Mouse (Mus musculus): ENCODE results near the gene Cd2.

The Cd2 gene

GRCm38 (mm10) chr3:101292611-101293010, 4.9 kb upstream of the Cd2 start:
- DNase-seq, result no peak

DNA sequence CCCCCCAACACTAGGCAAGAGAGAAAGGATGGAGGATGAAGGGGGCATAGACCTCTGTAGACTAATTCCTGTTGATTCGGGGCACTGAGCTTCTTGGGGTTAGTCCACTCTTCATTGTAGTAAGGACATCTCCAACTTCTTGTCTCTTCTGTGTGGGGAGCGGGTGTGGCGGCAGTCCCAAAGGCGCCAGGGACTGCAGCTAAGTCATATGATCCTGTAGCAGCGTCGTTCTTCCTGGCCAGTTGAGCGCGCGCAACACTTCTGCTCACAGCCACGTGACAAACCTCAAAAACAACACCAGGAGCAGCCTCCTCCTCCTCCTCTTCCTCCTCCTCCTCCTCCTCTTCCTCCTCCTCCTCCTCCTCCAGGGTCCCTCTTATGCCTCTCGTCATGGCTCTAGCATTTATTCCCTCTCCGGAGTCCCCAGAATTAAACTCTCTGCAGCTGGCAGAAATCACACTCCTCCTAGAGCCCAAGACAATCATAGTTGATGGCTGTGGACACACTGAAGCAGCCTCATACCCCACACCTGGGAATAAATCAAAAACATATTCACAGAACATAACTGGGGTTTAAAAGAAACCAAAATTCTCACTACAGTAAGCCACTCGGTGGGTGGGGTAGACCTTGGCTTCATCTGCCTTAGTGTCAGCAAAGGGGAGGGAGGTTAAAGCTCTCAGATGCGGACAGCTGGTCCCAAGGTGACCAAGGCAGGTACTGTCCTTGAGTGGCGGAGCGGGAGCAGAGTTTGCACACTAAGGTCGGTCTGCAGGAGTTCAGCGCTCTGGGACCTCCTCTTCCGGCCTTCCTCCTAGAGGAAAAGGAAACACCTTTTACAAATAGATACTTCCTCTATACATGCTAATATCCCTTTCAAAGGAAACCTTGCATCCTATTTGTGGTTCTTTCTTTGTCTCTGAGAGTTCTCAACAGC, 3.1 kb upstream of the Cd2 start:
- DNase-seq, result no peak

- no peak for DNase-seq
Observed at GRCm38 (mm10) chr3:101290036-101290435, 2.3 kb upstream of the Cd2 start.

DNA sequence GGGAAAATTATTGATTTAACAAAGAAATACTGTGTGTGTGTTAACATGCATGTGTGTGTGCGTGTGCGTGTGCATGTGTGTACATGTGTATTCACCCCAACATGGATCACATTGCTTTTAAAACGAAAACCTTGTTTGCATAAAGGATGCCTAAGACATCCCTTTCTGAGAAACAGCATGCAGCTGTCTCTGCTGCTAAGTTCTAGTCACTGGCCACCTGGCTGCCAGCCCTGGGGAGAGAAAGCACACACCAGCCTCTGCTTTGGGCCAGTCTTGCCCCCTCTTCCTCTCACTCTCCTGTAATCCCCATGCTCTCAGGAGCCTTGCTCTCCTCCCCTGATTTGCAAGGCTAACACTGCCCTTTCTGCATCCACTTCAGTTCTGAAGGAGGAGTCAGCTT, 1.7 kb upstream of the Cd2 start:
- DNase-seq, result no peak

DNA sequence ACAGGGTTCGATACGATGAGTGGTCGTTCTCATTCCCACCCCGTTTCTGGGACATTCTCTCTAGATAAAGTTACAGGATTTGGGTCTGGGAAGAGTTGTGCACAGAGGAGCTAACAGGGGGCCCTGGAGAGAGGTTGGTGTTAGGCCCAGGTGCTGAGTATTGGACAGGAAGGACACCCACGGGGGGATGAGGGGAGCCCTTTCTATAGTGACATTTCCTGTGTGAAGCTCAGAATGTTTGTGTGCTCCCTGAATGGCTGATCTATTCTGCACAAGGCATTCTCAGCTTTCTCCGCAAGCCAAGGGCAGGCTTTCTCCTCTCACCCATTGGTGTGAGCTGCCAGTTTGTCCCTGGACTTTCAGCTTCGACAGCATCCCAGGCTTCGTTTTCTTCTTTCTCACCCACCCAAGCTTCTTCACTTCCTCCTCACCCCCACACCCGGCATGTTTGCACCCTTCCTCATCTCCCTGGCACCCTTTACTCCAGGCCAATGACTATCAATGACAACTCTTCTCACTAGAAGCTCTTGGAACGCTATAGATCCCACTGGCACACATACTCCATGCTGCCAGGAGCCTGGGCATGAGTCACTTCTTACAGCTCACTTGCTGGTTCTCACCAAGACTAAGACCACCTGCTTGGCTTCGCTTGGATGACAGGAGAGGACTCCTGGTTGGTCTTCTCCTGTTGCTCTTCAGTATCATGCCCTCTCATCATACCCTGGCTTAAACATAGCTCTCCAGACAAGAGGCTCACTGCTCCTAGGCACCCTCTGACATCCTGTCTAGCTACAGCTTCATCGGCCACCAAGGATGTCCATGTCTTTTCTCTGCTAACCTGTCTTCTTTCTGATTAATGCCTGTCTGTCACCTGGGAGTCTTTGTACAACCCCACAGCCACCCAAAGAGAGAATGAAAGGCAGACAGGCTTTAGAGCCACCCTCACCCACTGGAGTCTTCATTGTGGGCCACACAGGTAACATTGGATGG, 1.1 kb downstream of the Cd2 start:
- DNase-seq, result no peak

DNA sequence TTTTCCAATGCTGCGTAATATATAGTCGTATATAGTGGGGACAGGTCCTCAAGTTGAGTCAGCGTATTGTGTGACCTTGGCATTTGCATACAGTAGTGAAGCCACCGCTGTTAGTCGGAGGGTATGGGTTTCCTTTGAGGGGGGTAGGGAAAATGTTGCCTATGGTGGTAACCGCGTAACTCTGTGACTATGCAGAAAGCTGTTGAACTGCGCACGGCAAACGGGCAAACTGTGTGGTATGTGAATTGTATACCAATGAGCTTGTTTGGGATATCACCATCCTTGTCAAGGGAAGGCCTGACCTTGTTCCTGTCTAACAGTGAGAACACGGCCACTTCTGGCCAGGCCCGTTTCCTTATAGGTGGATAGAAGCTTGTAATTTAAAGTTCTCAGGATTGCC, 1.9 kb downstream of the Cd2 start:
- DNase-seq, result no peak

GRCm38 (mm10) chr3:101285021-101285615, 2.6 kb downstream of the Cd2 start:
- no peak for DNase-seq

- no peak for DNase-seq
Observed at GRCm38 (mm10) chr3:101283869-101284706, 3.7 kb downstream of the Cd2 start.

DNA sequence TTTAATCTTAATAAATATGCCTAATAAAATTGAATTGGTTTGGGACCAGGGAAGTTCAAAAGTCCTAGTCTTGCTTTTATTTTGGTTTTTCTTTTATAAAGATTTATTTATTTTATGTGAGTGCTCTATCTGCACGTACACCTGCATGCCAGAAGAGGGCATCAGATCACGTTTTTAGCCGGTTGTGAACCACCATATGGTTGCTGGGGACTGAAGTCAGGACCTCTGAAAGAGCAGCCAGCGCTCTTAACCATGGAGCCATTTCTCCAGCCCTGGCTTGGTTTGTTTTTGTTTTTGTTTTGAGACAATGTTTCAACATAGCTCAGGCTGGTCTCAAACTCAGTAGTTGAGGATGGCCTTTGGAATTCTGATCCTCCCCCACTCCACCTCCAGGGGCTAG, 4.3 kb downstream of the Cd2 start:
- no peak for DNase-seq

- DNase-seq, result no peak
Observed at GRCm38 (mm10) chr3:101282556-101283180, 5.1 kb downstream of the Cd2 start.

- DNase-seq, result no peak
Observed at GRCm38 (mm10) chr3:101281841-101282240, 5.9 kb downstream of the Cd2 start.

- DNase-seq, result peak; percentile 15
Observed at GRCm38 (mm10) chr3:101280348-101281311, 7.1 kb downstream of the Cd2 start.

DNA sequence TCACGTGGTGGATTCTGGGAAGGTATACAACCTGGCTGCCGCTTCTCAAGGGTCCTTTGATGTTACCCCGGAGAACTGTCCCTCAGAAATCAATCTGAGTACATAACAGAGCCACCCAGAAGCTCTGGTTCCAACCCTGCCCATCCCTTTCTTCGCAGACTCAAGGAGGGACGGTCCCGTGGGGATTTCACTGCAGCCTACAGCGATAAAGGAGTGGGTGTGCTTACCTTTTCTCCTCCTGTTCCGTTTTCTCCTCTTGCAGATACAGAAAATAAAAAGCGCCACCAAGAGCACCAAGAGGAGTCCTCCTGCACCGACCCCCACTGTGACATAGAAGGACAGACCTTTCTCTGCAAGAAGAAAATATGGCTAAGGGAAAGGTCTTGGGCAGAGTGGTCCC, 8.2 kb downstream of the Cd2 start:
- DNase-seq, result no peak

DNA sequence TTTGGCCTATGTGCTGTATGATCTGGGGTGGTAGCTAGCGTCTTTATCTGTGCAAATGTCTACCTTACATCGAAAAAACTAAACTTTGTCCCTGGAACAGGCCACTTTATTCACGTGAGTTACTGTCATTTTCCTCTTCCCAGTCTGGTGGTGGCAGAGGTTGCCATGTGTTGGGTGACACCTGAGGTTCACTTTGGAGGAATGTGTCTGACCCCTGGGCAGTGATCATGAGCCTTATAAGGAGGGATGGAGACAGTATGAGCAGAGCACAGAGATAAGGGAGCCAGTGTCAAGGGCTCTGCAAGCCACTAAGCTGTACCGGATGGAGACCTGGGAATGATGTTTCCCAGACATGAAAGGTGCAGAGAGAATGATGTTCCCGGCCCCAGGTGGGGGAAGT, 9.3 kb downstream of the Cd2 start:
- no peak for DNase-seq

DNA sequence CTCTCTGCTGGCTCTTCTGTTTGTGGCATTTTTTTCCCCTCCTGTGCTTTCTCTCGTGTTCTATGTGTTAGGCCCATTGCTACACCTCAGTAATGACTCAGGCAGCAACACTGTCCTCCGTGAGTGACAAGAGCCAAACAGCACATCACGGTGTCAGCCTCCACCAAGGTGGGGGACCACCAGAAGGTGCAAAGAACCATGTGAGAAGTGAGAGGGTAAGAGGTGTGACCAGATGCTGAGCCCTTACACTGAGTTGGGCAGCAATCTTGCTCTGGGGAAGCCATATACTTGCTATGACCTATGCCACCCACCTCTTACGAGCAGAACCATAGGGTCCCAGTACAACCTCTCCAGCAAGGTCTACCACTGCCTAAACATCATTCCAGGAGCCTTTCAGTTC, 9.9 kb downstream of the Cd2 start:
- no peak for DNase-seq

DNA sequence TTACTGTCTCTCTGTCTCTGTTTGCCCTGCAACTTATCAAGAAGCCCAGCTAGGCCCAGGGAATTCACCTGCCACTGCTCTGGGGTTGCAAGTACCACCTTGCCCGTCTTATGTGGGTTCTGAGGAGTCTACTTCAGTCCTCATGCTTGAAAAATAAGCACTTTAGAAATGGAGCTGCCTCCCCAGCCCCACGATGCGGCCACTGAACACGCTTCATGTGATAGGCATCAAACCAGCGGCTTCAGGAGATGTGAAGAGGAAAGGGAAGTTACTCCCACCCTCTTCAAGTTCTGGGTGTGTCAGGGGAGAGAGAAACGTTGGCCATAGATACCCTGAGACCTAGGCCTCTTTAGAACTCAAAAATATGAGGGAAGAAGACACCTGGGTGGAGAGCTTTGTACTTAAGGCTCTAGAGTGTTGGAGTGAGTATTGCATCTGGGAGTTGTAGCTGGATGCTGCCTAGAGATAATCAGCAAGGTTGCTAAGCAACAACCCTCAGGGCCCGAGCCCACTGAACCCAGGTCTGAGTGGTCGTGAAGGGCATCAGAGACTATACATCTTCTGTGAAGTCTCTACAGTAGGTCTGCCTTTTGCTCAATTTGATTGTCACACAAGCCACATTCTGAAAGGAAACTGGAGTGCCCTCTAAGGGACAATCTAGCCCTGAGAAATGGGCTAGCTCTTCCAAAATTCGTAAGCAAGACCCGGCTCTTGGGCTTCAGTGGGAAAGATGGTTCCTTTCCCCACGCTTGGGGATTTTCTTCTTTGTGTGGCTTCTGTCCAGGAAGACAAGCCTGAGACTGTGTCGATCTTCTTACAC, 11.0 kb downstream of the Cd2 start:
- no peak for DNase-seq

GRCm38 (mm10) chr3:101275636-101276300, 12.0 kb downstream of the Cd2 start:
- no peak for DNase-seq

DNA sequence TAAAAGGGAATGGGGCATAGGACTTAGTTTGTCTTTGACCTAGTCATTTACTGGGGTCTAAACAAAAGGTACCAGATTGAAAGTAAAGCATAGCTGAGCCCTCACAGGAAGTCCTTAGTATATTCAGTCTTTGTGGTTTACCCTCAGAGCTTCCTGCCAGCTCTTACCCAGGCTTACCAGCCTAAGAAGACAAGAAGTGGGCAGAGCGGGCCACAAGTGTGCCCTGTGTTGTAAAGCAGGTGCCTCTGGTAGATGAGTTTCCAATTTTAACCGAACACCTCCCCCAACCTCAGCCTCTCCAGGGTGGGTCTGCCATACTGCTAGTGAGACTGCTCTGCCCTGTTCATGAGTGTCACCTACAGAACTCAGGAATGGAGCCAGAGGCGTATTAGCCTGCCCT, 12.9 kb downstream of the Cd2 start:
- DNase-seq, result no peak

Measured in kidney, adult 11 months (tissue).